Mouse (Mus musculus) spleen, adult 12 weeks (tissue): ENCODE measurements at regions not wholly inside any gene's neighbourhood (a gene's known extent, or its start where the extent isn't known, plus 50 kb on each side); places are given as distances from the start of the nearest gene placed in this dataset.
"Not testable (repeated sequence)": the region's sequence is repeated elsewhere in the genome, so short reads cannot be mapped to it uniquely, and the experiment has no call there.

Experiments
- DNase-seq: peaks from one replicate; pipeline ENCODE4 v3.0.0; 2022; ENCODE audit warnings: low spot score

DNA sequence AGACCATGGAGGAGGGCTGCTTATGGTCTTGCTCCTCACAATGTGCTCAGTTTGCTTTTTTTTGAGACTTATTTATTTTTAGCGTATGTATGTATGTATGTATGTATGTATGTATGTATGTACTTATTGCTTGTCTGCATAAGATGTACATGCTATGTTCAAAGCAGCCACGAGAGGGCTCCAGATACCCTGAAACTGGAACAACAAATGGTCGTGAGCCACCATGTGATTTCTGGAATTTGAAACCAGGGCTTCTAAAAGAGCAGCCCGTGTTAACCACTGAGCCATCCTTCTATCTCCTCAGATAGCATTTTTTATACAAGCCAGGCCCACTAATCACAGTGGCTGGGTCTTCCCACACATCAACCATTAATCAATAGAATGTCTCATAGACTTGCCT lies 611.2 kb downstream of the 5730507C01Rik start:
- no peak for DNase-seq

DNA sequence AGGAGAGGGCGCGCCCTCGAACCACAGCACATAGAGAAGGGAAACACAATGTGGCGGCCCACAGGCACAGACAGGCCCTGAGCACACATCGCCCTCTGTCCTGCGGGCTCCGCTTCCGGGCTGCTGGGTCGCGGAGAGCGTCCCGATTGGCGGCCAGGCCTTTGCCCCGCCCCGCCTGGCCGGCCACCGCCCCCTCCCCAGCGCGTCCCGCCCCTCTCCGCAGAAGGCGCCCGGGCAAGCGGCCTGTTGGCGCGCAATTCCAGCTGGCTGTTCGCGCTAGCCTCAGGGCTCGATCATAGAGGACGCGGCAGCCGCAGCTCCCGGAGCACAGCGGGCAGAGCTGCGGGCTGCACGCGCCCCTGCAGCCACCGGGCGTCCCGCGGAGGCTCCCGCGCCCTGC lies 661.3 kb downstream of the 5730507C01Rik start:
- no peak for DNase-seq

DNA sequence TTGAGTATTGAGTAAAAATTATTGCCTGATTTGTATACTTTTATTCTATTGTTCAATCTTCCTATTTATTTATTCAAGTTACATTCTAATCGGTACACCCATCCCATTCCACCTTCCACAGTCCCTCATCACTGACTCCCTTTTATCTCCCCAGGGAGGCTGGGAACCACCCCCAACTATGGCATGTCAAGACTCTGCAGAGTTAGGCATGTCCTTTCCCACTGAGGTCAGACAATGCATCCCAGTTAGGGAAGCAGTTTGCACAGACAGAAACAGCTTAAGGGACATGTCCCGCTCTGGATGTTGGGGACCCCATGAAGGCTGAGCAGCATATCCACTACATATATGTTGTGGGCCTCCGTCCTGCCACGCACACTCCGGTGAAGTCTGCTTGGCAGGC lies 678.1 kb downstream of the 5730507C01Rik start:
- no peak for DNase-seq

DNA sequence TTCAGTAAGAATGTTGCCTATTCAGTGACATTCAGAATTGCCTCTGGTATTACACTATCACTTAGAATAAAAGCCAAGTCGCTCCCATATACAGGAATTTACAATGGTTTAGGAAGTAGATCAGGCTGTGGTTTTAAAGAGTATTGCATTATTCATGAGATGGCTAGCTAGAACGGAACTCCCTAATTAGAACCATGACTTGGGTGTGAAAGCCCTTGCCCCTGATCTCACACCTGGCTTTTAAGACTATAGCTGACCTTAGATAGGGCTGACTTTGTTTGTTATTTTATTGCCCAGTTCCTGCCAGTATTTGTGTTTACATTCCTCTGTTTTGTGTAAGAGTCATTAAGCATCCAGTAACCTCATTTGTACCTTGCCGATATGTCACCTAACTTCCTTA lies 678.7 kb downstream of the 5730507C01Rik start:
- not testable (repeated sequence) for DNase-seq

DNA sequence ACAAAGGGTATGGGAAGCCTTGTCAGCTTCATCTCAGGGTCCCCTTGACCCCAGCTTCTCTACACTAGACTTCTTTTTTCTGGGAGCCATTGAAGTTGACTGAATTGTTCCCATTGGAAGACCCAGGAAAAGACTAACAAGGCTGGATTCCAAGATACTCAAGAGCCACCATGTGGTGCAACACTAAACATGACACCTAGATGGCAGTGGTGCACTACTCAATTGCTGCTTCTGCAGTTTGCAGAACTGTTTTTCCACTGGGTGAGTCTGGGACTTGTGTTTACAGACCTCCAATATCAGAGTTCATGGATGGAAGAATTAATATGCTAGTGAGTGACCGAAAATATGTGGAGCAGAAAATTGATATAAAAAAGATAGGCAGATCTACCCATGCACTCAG lies 709.7 kb downstream of the 5730507C01Rik start:
- DNase-seq: not testable (repeated sequence)

DNA sequence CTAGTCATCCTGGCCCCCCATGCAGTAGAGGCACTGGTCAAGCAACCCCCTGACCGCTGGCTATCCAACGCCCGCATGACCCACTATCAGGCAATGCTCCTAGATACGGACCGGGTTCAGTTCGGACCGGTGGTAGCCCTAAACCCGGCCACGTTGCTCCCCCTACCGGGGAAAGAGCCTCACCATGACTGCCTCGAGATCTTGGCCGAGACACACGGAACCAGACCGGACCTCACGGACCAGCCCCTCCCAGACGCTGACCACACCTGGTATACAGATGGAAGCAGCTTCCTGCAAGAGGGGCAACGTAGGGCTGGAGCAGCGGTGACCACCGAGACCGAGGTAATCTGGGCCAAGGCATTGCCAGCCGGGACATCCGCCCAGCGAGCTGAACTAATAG lies 707.6 kb upstream of the Gm21863 start:
- peak; percentile 29 for DNase-seq

DNA sequence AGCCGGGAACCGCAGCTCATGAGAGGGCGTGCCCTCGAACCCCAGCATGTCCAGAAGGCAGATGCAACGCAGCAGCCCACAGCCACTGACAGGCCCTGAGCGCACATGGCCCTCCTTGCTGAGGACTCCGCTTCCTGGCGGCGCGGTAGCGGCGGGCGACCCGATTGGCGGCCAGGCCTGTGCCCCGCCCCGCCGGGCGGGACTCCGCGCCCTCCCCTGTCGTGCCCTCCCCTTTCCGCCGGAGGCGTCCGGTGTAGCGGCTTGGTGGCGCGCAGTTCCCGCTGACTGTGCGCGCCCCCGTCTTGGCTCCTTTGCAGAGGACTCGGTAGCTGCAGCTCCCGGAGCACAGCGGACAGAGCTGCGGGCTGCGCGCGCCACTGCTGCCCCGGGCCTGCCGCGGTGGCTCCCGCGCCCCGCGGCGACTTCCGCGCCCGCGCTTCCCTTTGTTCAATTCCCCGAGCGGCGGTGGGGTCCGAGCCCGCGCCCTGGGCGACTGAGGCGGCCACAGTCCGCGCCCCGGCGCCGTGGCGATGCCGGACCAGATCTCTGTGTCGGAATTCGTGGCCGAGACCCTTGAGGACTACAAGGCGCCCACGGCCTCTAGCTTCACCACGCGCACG lies 665.9 kb upstream of the Gm21863 start:
- DNase-seq: not testable (repeated sequence)

DNA sequence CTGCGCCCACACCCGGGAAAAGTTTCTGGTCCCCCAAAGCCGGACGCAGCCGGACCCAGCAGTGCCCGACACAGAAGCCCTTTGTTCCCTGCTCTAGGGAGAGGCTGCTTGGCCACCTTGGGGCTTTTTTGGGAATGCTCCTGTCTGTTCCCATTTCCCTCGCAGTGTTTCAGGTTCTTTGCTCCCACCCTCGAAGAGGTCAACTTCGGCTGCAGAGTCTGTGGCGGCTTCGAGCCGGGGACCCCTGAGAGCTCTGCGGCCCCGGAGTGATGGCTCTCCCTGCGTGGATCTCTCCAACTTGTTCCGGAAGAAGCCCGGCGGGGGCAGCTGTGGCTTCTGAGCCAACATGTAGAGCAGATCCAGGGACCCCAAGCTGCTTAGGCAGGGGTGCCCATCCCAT lies 665.3 kb upstream of the Gm21863 start:
- DNase-seq: not testable (repeated sequence)

DNA sequence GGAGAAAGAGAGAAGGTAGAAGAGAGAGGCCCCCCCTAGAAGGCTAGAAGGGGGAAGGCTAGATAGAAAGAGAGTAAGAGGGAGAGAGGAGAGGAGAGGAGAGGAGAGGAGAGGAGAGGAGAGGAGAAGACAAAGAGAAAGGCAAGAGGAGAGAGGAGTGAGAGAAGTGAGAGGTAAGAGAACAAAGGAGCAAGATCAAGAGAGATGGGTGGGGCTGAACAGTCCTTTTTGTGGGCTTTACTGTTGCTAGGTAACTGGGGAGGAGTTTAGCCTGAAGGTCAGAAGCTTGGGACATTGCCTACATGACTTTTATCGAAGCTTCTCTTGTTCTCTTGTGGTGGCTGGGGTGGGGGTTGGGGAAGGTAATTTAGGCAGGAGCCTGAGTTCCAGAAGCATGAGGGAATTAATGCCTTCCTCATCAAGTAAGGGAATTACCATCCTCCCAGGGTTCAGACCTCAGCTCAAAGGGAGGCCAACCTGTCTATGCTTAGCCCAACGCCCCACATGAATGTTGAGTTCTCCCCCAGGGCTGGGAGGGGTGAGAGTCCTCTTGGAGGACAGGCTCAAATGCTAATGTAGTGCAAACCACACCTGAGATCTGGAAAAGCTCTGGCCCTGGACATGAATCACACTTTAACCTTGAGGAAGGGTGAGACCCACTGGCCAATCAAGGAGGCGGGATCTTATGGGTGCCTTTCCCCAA lies 662.1 kb upstream of the Gm21863 start:
- not testable (repeated sequence) for DNase-seq
